Mouse (Mus musculus) lung, postnatal 0 days (tissue): Measurements from ENCODE around the gene Nup210.

ENCODE experiments used
- CTCF ChIP-seq: IDR thresholded peaks from 2 replicates; pipeline ENCODE4 v1.5.1; 2016; ENCODE audit warnings: antibody characterized with exemption, mild to moderate bottlenecking
- EP300 ChIP-seq: IDR thresholded peaks from 2 replicates; pipeline ENCODE4 v1.6.1; 2016; ENCODE audit warnings: antibody characterized with exemption, mild to moderate bottlenecking, control low read depth

GRCm38 (mm10) chr6:91020810-91021209, 95.8 kb downstream of the Nup210 start:
- no peak for TF ChIP-seq CTCF
- TF ChIP-seq EP300 = no peak
